Mouse (Mus musculus) MEL (cell line): Measurements from ENCODE around the gene Pah.

Experiments
- CTCF ChIP-seq, 3 experiments: IDR thresholded peaks in 2 of 3; conservative IDR thresholded peaks in 1 of 3; 2 replicates each; pipeline ENCODE4 v1.5.1; 2011 to 2012; ENCODE audit warnings: low read length in 3 of 3, low read depth in 2 of 3, mild to moderate bottlenecking in 2 of 3, improper control_type of control experiment in 1 of 3, inconsistent platforms in 1 of 3, mixed read lengths in 1 of 3, moderate library complexity in 1 of 3; ENCODE audit not compliant: control insufficient read depth in 1 of 3, insufficient read depth in 1 of 3, poor library complexity in 1 of 3, severe bottlenecking in 1 of 3
- EP300 ChIP-seq, 2 experiments: IDR thresholded peaks; 2 replicates each; pipeline ENCODE4 v1.6.1; 2011; ENCODE audit warnings: improper control_type of control experiment in 2 of 2, low read length in 2 of 2, low read depth in 1 of 2, mild to moderate bottlenecking in 1 of 2
- POLR2A ChIP-seq, 2 experiments: IDR thresholded peaks; 2 replicates each; pipeline ENCODE4 v1.6.1; 2011 to 2012; ENCODE audit warnings: low read length in 2 of 2, mild to moderate bottlenecking in 2 of 2, control low read depth in 1 of 2, improper control_type of control experiment in 1 of 2, low read depth in 1 of 2, moderate library complexity in 1 of 2; ENCODE audit not compliant: control insufficient read depth in 1 of 2, insufficient read depth in 1 of 2, poor library complexity in 1 of 2
- SIN3A ChIP-seq: IDR thresholded peaks from 2 replicates; pipeline ENCODE4 v1.6.1; 2012; ENCODE audit warnings: low read length, improper control_type of control experiment, inconsistent platforms
- USF1 ChIP-seq: IDR thresholded peaks from 2 replicates; pipeline ENCODE4 v1.6.1; 2014; ENCODE audit warnings: low read depth, mild to moderate bottlenecking, inconsistent platforms, low read length, improper control_type of control experiment, moderate library complexity
- ZNF384 ChIP-seq: IDR thresholded peaks from 2 replicates; pipeline ENCODE4 v1.6.1; 2012; ENCODE audit warnings: low read depth, mild to moderate bottlenecking, inconsistent platforms, low read length, improper control_type of control experiment

GRCm38 (mm10) chr10:87494176-87494575 lies 27.4 kb upstream of the Pah start:
- TF ChIP-seq POLR2A (IDR thresholded peaks at IDR 0.05; ENCODE audit: control insufficient read depth in 1 of 2, insufficient read depth in 1 of 2, low read depth in 1 of 2, low read length in 2 of 2, poor library complexity in 1 of 2): no peak
- TF ChIP-seq CTCF (IDR thresholded peaks at IDR 0.05 in 2 of 3, conservative IDR thresholded peaks at IDR 0.05 in 1 of 3; ENCODE audit: control insufficient read depth in 1 of 3, insufficient read depth in 1 of 3, low read depth in 2 of 3, low read length in 3 of 3, poor library complexity in 1 of 3, severe bottlenecking in 1 of 3): no peak
- no peak for TF ChIP-seq EP300 (IDR thresholded peaks at IDR 0.05; ENCODE audit: low read depth in 1 of 2, low read length in 2 of 2)
- TF ChIP-seq SIN3A: no peak
- no peak for TF ChIP-seq USF1
- no peak for TF ChIP-seq ZNF384
